Mouse (Mus musculus): ENCODE measurements around the gene Pld4. TPM values are rescaled to one million over a fixed set of nuclear protein-coding genes. Genes with fewer than 3 reads are reported as not detected.
A peak's percentile ranks its signal among the peaks of the same experiment; 100 is the strongest.

Gene Pld4
- polyA plus RNA-seq, 2 experiments, result 13.3 to 14.7 TPM

DNA sequence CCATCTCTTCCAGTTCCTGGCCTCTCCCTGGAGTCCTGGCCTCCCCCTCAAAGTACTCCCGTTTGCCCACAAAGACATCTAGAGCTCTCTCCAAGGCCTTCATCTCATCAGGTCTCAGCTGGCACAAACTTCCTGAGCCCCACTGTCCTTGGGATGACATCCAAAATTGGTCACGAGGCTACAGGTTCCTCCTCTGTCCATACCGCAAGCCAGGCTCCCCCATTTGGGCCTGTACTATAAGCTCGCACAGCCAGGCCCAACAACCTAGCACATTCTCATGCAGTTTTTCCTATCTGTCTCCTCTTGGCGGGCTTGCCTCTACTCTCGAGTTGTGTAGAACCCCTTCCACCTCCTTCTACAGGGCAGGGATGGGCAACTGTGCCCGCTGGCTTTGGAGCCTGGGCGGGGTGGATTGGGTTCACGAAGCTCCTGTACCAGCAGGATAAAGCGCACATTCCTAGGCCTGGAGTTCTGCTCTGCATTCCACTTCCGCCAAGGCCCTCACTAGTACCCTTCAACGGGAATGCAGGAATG, 39.5 kb upstream of the Pld4 start:
- no peak for DNase-seq (ENCODE audit: low read depth in 3 of 3, low spot score in 3 of 3)
- H3K27ac ChIP-seq, result no peak overlapping the region
- 48% methylated on average over 12 of the region's 12 CpGs for WGBS (ENCODE audit: insufficient replicate concordance)
- TF ChIP-seq EP300 (IDR thresholded peaks at IDR 0.05; ENCODE audit: low read depth), result no peak
- TF ChIP-seq CTCF (IDR thresholded peaks at IDR 0.05; ENCODE audit: low read depth), result no peak
- peaks cover 30% of the 10 kb centered on the region for H3K27me3 ChIP-seq (ENCODE audit: control insufficient read depth, insufficient read depth, low read length)
- H3K4me1 ChIP-seq (replicated peaks; ENCODE audit: control insufficient read depth in 2 of 2, insufficient read depth in 2 of 2, low read length in 1 of 2), result no peaks in the 10 kb centered on the region; a peak in 1 of 4 replicates
- no peaks in the 10 kb centered on the region for H3K9me3 ChIP-seq (ENCODE audit: control insufficient read depth, low read length)
- H3K36me3 ChIP-seq (replicated peaks; ENCODE audit: control insufficient read depth, insufficient read depth, low read depth), result no peaks in the 10 kb centered on the region
- no peak for ATAC-seq (ENCODE audit: insufficient read depth)
- H3K4me2 ChIP-seq (ENCODE audit: low read depth), result peak overlapping the region; percentile 62
- H3K9ac ChIP-seq (replicated peaks), result peak overlapping the region; percentile 13; the same call in 1 of the 2 replicates
- H3K4me3 ChIP-seq (ENCODE audit: insufficient read depth in 1 of 2, low read depth in 2 of 2, low read length in 2 of 2), result peak overlapping the region; percentile 48 to 61

DNA sequence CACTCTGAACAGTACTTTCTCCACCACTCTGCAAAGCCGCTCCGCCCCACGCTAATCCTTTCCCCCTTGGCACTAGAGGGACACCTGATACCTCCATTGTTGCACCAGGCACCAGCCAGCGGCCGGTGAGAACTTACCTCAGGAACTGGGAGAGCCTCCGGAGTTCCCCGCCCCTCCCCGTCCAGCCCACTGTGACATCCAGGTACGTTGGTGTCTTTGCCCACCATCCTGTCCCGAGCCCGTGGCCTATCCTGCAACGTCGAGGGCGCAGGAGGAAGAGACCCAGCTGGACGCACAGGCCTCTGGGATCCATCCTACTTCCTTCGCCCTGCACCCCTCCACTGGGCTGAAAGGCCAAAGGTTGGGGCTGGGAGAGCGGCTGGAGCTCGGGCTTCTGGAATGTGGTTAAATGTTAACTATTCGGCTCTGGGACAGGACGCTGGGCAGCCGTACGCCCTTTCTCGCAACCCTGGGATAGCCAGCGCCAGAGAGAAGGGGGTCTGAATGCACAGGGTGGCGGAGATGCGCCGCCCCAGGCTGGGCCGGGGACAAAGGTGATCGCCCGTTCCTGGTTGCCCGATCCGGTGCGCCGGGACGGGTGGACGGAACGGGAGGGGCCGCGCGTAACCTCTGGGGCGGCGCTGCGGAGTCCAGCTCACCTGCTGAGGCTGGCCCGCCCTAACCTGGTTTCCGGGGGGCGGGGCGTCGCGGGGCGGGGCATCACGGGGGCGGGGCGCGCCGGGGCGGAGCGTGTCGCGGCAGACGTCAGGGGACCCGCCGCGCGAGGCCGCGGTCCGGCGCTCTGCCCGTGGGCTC, 38.8 kb upstream of the Pld4 start:
- peak in 1 of 3 experiments; percentile 12 for DNase-seq (ENCODE audit: low read depth in 3 of 3, low spot score in 3 of 3)
- WGBS (ENCODE audit: insufficient replicate concordance), result 8% methylated on average over 52 of the region's 69 CpGs

DNA sequence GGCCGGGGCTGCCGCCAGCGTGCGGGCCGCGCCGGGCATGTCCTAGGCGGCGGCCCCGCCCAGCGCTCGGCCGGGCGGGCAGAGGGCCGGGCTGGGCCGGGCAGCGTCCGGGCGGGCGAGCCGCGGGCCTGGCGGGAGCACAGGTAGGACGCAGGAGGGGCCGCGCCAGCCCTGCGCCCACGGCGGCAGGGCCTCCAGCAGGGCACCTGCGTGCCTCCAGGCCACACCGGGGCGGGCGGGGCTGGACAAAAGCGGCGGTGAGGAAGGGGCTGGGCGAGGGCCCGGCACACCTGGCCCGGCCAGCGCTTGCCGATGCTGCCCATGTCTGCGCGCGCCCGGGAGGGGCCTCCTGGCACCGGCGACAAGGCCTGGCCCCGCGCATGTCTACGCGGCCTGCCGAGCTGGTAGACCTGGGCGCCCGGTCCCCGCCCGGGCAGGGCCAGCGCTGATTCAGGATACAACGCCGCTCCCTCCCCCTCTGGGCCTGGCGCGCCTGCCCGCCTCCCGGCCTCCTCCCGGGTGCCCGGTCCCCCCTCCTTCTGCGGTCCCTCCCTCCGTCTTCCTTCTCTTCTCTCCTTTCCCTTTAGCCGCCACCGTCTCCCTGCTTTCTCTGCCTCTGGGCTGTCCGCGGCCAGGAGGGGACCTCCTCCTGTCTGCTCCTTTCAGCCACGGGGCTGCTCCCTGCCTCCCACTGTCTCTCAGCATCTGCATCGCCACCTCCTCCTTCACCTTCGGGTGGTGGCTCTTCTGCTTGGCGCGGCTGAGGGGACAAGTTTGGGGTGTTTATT, 38.0 kb upstream of the Pld4 start:
- H3K4me2 ChIP-seq (ENCODE audit: low read depth), result peak overlapping the region; percentile 62
- no peaks in the 10 kb centered on the region for H3K36me3 ChIP-seq (replicated peaks; ENCODE audit: control insufficient read depth, insufficient read depth, low read depth)
- no peak overlapping the region; the same call in 1 of the 2 replicates for H3K9ac ChIP-seq (replicated peaks)
- no peak overlapping the region for H3K27ac ChIP-seq
- WGBS (ENCODE audit: insufficient replicate concordance), result 1% methylated on average over 68 of the region's 75 CpGs
- peak; percentile 4; the same call in 1 of the 2 replicates for ATAC-seq (ENCODE audit: insufficient read depth)
- no peaks in the 10 kb centered on the region; a peak in 1 of 4 replicates for H3K4me1 ChIP-seq (replicated peaks; ENCODE audit: control insufficient read depth in 2 of 2, insufficient read depth in 2 of 2, low read length in 1 of 2)
- H3K4me3 ChIP-seq (ENCODE audit: insufficient read depth in 1 of 2, low read depth in 2 of 2, low read length in 2 of 2), result peak overlapping the region; percentile 50 to 61
- DNase-seq (ENCODE audit: low read depth in 3 of 3, low spot score in 3 of 3), result no peak
- no peak for TF ChIP-seq CTCF (IDR thresholded peaks at IDR 0.05; ENCODE audit: low read depth)
- TF ChIP-seq EP300 (IDR thresholded peaks at IDR 0.05; ENCODE audit: low read depth), result no peak
- H3K9me3 ChIP-seq (ENCODE audit: control insufficient read depth, low read length), result no peaks in the 10 kb centered on the region
- H3K27me3 ChIP-seq (ENCODE audit: control insufficient read depth, insufficient read depth, low read length), result peaks cover 30% of the 10 kb centered on the region

More for the DNA sequence above, 38.8 kb upstream of the Pld4 start:
- H3K4me2 ChIP-seq (ENCODE audit: low read depth), result peak overlapping the region; percentile 62
- H3K36me3 ChIP-seq (replicated peaks; ENCODE audit: control insufficient read depth, insufficient read depth, low read depth), result no peaks in the 10 kb centered on the region
- no peaks in the 10 kb centered on the region; a peak in 1 of 4 replicates for H3K4me1 ChIP-seq (replicated peaks; ENCODE audit: control insufficient read depth in 2 of 2, insufficient read depth in 2 of 2, low read length in 1 of 2)
- peak overlapping the region; percentile 13; the same call in 1 of the 2 replicates for H3K9ac ChIP-seq (replicated peaks)
- H3K4me3 ChIP-seq (ENCODE audit: insufficient read depth in 1 of 2, low read depth in 2 of 2, low read length in 2 of 2), result peak overlapping the region; percentile 50 to 61
- H3K27ac ChIP-seq, result no peak overlapping the region
- H3K9me3 ChIP-seq (ENCODE audit: control insufficient read depth, low read length), result no peaks in the 10 kb centered on the region
- TF ChIP-seq EP300 (IDR thresholded peaks at IDR 0.05; ENCODE audit: low read depth) (no peak), CTCF (IDR thresholded peaks at IDR 0.05; ENCODE audit: low read depth) (no peak)
- H3K27me3 ChIP-seq (ENCODE audit: control insufficient read depth, insufficient read depth, low read length), result peaks cover 30% of the 10 kb centered on the region
- ATAC-seq (ENCODE audit: insufficient read depth), result peak; percentile 68

DNA sequence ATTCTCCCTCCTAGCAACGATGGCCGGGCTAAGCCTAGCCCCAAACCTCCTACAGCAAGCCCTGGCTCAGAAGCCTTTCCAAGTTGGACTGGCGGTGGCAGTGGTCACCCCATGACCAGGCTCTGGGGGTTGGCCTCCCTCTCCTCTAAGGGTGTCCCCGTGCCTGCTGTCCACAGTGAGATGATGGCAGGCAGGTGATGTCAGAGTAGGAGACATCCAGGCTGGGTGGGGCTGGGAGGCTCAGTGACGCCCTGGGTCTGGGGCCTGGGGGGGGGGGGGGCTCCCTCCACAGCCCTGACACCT, 37.5 kb upstream of the Pld4 start:
- WGBS (ENCODE audit: insufficient replicate concordance), result 18% methylated on average over 5 of the region's 5 CpGs
- no peak overlapping the region for H3K27ac ChIP-seq
- no peaks in the 10 kb centered on the region; a peak in 1 of 4 replicates for H3K4me1 ChIP-seq (replicated peaks; ENCODE audit: control insufficient read depth in 2 of 2, insufficient read depth in 2 of 2, low read length in 1 of 2)
- H3K9ac ChIP-seq (replicated peaks), result no peak overlapping the region
- no peak for DNase-seq (ENCODE audit: low read depth in 3 of 3, low spot score in 3 of 3)
- H3K27me3 ChIP-seq (ENCODE audit: control insufficient read depth, insufficient read depth, low read length), result peaks cover 30% of the 10 kb centered on the region
- H3K4me3 ChIP-seq (ENCODE audit: insufficient read depth in 1 of 2, low read depth in 2 of 2, low read length in 2 of 2), result peak overlapping the region in 1 of 2 experiments; percentile 50; a peak in 3 of 4 replicates
- peak overlapping the region; percentile 62 for H3K4me2 ChIP-seq (ENCODE audit: low read depth)
- TF ChIP-seq CTCF (IDR thresholded peaks at IDR 0.05; ENCODE audit: low read depth) (no peak), EP300 (IDR thresholded peaks at IDR 0.05; ENCODE audit: low read depth) (no peak)
- no peaks in the 10 kb centered on the region for H3K36me3 ChIP-seq (replicated peaks; ENCODE audit: control insufficient read depth, insufficient read depth, low read depth)
- no peak for ATAC-seq (ENCODE audit: insufficient read depth)
- H3K9me3 ChIP-seq (ENCODE audit: control insufficient read depth, low read length), result no peaks in the 10 kb centered on the region
